Mouse (Mus musculus): Measurements from ENCODE around the gene Cyp2c68. TPM values are rescaled to one million over a fixed set of nuclear protein-coding genes. Genes with fewer than 3 reads are reported as not detected.
"Not testable (repeated sequence)": the region's sequence is repeated elsewhere in the genome, so short reads cannot be mapped to it uniquely, and the experiment has no call there.

The Cyp2c68 gene
- polyA plus RNA-seq (2016; fragmentation: Nextera tagmentation; extraction: Ambion mirVana), result not detected in 2 replicates

DNA sequence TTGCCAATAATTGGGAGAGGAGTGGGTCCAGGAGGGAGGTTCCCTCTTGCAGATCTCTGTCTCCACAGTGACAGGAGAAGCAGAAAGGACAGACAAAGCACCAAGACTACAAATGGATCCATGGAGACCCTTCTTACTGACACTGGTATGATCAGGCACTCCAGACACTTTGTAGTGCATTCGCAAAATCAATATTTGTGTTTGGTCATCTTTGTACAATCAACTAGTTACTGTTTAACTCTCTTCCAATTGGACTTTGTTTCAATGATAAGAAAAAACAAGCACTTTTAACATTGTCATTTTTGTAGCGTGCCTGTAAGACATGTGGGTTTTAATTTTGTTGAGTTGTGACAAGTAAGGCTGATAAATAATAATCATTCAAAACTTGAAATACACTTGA lies at the start of gene Cyp2c68:
TSS of gene Cyp2c68 (minus strand) at position 135 of the 400 bp plus-strand sequence.
- H3K9me3 ChIP-seq, result no peaks in the 10 kb centered on the region
- no peak for ATAC-seq (ENCODE audit: insufficient number of reproducible peaks, insufficient read depth, low FRiP score, low TSS enrichment)
- 81% methylated on average over 2 of the region's 2 CpGs for WGBS

DNA sequence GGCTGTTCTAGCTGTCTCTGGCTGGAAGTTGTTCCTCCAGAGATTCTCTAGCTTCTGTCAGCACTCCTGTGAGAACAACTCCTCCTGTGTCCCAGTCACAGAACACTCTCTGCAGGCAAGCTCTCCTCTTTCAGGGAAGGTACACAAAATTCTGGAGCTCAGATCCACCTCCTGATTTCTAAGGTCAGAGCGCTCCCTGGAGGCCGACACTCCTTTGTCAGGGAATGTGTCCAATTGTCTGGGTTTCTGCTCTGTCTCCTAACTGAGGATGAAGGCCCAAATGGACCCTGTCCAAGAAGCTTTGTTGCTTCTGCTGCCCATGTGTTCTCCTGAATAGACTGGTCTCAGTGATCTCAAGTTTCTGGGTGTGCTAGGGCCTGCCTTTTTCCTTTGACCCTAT lies 44.6 kb upstream of the Cyp2c68 start:
- not testable (repeated sequence) for ATAC-seq (ENCODE audit: insufficient number of reproducible peaks, insufficient read depth, low FRiP score, low TSS enrichment); H3K36me3 ChIP-seq; H3K9me3 ChIP-seq; H3K4me1 ChIP-seq; H3K4me2 ChIP-seq (replicated peaks); H3K27me3 ChIP-seq; H3K27ac ChIP-seq; H3K9ac ChIP-seq; H3K4me3 ChIP-seq
- WGBS, result 77% methylated on average over 2 of the region's 2 CpGs

More for the DNA sequence above, at the start of gene Cyp2c68:
- H3K27ac ChIP-seq, result no peak within 1 kb of the TSS
- no peaks in the 10 kb centered on the region for H3K27me3 ChIP-seq
- no peaks in the 10 kb centered on the region for H3K4me1 ChIP-seq
- no peaks in the 10 kb centered on the region for H3K36me3 ChIP-seq
- no peak within 1 kb of the TSS for H3K4me3 ChIP-seq
- no peak within 1 kb of the TSS for H3K9ac ChIP-seq
- H3K4me2 ChIP-seq (replicated peaks), result no peak within 1 kb of the TSS

DNA sequence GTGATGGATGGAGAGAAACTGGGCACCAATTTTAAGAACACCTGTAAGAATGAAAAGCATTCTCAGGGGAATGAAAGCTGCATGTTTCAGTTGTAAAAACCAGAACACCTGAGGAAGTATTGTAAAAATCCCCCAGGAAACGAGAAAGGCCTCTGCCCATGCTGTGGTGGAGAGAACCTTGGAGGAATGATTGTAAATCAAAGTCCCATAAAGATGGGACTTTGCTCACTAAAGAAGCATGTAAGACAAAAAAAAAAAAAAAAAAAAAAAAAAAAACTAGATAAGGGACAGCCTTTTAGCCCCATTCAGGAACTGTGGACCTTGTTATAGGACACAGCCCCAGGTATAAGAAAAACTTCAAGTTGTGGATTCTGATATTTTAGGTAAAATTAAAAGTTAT lies 4.5 kb upstream of the Cyp2c68 start:
- ATAC-seq (ENCODE audit: insufficient number of reproducible peaks, insufficient read depth, low FRiP score, low TSS enrichment), result no peak
- no peaks in the 10 kb centered on the region for H3K36me3 ChIP-seq
- H3K4me3 ChIP-seq, result no peak overlapping the region
- H3K9me3 ChIP-seq, result no peaks in the 10 kb centered on the region
- H3K4me1 ChIP-seq, result no peaks in the 10 kb centered on the region
- no peak overlapping the region for H3K27ac ChIP-seq
- H3K27me3 ChIP-seq, result no peaks in the 10 kb centered on the region
- no peak overlapping the region for H3K4me2 ChIP-seq (replicated peaks)
- no peak overlapping the region for H3K9ac ChIP-seq
- 53% methylated on average over 1 of the region's 1 CpGs for WGBS

DNA sequence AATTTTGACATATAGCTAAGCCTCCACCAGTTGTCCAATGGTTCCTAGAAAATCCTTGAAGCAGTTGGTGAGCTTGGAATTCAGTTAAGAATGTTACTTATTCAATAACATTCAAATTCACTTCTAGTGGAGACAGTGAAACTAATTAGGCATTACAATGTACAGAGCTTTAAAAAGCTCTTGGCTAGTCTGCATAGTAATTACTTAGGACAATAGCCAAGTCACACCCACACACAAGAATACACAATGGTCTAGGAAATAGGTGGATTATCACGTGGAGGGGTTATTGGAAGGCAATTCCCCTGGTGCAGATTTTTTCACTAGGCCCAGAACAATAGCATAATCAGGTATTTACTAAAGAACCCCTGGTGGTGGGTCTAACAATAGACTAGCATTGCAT lies 3.5 kb upstream of the Cyp2c68 start:
- H3K27ac ChIP-seq; H3K27me3 ChIP-seq; H3K4me3 ChIP-seq; ATAC-seq (ENCODE audit: insufficient number of reproducible peaks, insufficient read depth, low FRiP score, low TSS enrichment); H3K36me3 ChIP-seq; H3K4me2 ChIP-seq (replicated peaks); H3K9me3 ChIP-seq; H3K4me1 ChIP-seq; H3K9ac ChIP-seq: not testable (repeated sequence)
- 60% methylated on average over 1 of the region's 1 CpGs for WGBS

GRCm38 (mm10) chr19:39711116-39711515 lies 29.7 kb downstream of the Cyp2c68 start:
- not testable (repeated sequence) for H3K9me3 ChIP-seq; ATAC-seq (ENCODE audit: insufficient number of reproducible peaks, insufficient read depth, low FRiP score, low TSS enrichment); H3K4me3 ChIP-seq; H3K4me1 ChIP-seq; H3K36me3 ChIP-seq; H3K9ac ChIP-seq; H3K27me3 ChIP-seq; H3K27ac ChIP-seq; H3K4me2 ChIP-seq (replicated peaks)
- 74% methylated on average over 2 of the region's 2 CpGs for WGBS

DNA sequence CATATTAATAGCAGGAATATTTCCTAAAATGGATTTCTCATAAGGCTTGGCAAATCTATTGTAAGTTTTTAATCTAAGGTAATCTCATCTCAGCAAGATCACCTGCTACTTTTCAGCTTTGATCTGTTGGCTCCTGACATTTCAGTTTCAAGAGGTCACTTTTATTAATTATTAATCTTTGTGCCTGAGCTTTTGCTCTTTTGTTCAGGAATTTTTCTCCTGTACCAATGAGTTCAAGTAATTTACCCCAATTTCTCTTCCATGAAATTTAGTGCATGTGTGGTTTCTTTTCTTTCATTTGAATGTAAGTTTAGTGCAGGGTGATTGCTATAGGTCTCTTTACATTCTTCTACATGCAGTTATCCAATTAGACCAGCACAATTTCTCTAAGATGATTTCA lies 75.2 kb downstream of the Cyp2c68 start:
- ATAC-seq (ENCODE audit: insufficient number of reproducible peaks, insufficient read depth, low FRiP score, low TSS enrichment), result not testable (repeated sequence)

GRCm38 (mm10) chr19:39652381-39652780 lies 88.5 kb downstream of the Cyp2c68 start:
- WGBS, result 49% methylated on average over 1 of the region's 1 CpGs
- Histone ChIP-seq H3K27ac (no peak overlapping the region), H3K36me3 (no peaks in the 10 kb centered on the region), H3K4me1 (no peaks in the 10 kb centered on the region), H3K9ac (no peak overlapping the region), H3K4me3 (no peak overlapping the region), H3K4me2 (replicated peaks) (no peak overlapping the region), H3K9me3 (0 out of 2 replicates have a peak, but pooled peaks cover 4% of the 10 kb centered on the region), H3K27me3 (no peaks in the 10 kb centered on the region)
- ATAC-seq (ENCODE audit: insufficient number of reproducible peaks, insufficient read depth, low FRiP score, low TSS enrichment), result no peak

More for the DNA sequence above, 75.2 kb downstream of the Cyp2c68 start:
- H3K4me2 ChIP-seq (replicated peaks); H3K27ac ChIP-seq; H3K27me3 ChIP-seq; H3K4me3 ChIP-seq; H3K9me3 ChIP-seq; H3K36me3 ChIP-seq; H3K4me1 ChIP-seq; H3K9ac ChIP-seq: not testable (repeated sequence)

- Histone ChIP-seq H3K4me2 (replicated peaks) (no peak within 1 kb of the TSS), H3K27me3 (no peaks in the 10 kb centered on the region), H3K27ac (no peak within 1 kb of the TSS), H3K4me3 (no peak within 1 kb of the TSS), H3K9me3 (0 out of 2 replicates have a peak, but pooled peaks cover 8% of the 10 kb centered on the region), H3K4me1 (no peaks in the 10 kb centered on the region), H3K36me3 (no peaks in the 10 kb centered on the region), H3K9ac (no peak within 1 kb of the TSS)
- ATAC-seq (ENCODE audit: insufficient number of reproducible peaks, insufficient read depth, low FRiP score, low TSS enrichment), result no peak
- 85% methylated on average over 1 of the region's 1 CpGs for WGBS
Observed at GRCm38 (mm10) chr19:39648938-39649337, 91.9 kb downstream of the Cyp2c68 start, which contains the start of gene Cyp2c67. Cyp2c67 (minus strand) TSS chr19:39649051.

DNA sequence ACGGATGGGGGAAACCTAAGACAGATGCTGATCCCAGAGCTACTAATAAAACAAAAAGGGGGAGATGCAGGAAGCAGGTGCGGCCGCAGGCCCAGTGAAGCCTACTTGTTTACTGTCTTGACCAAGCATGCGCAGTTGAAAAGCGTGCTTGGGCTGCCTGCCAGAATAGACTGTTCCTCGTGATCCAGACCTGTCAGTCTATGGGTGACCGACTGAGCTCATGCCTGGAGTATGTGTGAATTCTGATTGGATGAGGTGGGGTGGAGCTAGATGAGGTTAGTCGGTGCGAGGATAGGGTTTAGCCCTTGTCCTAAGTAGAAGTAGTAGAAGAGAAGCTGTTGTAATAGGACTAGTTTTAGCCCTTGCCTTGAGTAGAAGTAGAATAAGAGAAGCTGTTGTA lies 93.3 kb downstream of the Cyp2c68 start:
- no peaks in the 10 kb centered on the region for H3K4me1 ChIP-seq
- H3K36me3 ChIP-seq, result no peaks in the 10 kb centered on the region
- H3K27ac ChIP-seq, result no peak overlapping the region
- no peak for ATAC-seq (ENCODE audit: insufficient number of reproducible peaks, insufficient read depth, low FRiP score, low TSS enrichment)
- H3K9ac ChIP-seq, result no peak overlapping the region
- H3K4me3 ChIP-seq, result no peak overlapping the region
- no peaks in the 10 kb centered on the region for H3K27me3 ChIP-seq
- no peak overlapping the region for H3K4me2 ChIP-seq (replicated peaks)
- H3K9me3 ChIP-seq, result 0 out of 2 replicates have a peak, but pooled peaks cover 8% of the 10 kb centered on the region
- 89% methylated on average over 9 of the region's 9 CpGs for WGBS

- not testable (repeated sequence) for H3K4me2 ChIP-seq (replicated peaks); H3K4me3 ChIP-seq; H3K9ac ChIP-seq; H3K36me3 ChIP-seq; H3K27me3 ChIP-seq; ATAC-seq (ENCODE audit: insufficient number of reproducible peaks, insufficient read depth, low FRiP score, low TSS enrichment); H3K27ac ChIP-seq; H3K9me3 ChIP-seq; H3K4me1 ChIP-seq
- WGBS, result 90% methylated on average over 7 of the region's 7 CpGs
Observed at GRCm38 (mm10) chr19:39644551-39644950, 96.3 kb downstream of the Cyp2c68 start.

Other genes with a start within 250 kb of the Cyp2c68 start
- not detected in 2 replicates for gene Cyp2c39, start 230.2 kb downstream of the Cyp2c68 start, polyA plus RNA-seq (2016; fragmentation: Nextera tagmentation; extraction: Ambion mirVana)
- not detected in 2 replicates for gene Cyp2c67, start 92.0 kb downstream of the Cyp2c68 start, polyA plus RNA-seq (2016; fragmentation: Nextera tagmentation; extraction: Ambion mirVana)
- not detected in 2 replicates for gene Cyp2c40, start 71.8 kb upstream of the Cyp2c68 start, polyA plus RNA-seq (2016; fragmentation: Nextera tagmentation; extraction: Ambion mirVana)
- gene Cyp2c69, start 145.7 kb upstream of the Cyp2c68 start, polyA plus RNA-seq (2016; fragmentation: Nextera tagmentation; extraction: Ambion mirVana), result not detected in 2 replicates

Data from embryonic facial prominence, embryonic 12.5 days (tissue).